Mouse (Mus musculus): Measurements from ENCODE around the gene Wscd2.

The Wscd2 gene

DNA sequence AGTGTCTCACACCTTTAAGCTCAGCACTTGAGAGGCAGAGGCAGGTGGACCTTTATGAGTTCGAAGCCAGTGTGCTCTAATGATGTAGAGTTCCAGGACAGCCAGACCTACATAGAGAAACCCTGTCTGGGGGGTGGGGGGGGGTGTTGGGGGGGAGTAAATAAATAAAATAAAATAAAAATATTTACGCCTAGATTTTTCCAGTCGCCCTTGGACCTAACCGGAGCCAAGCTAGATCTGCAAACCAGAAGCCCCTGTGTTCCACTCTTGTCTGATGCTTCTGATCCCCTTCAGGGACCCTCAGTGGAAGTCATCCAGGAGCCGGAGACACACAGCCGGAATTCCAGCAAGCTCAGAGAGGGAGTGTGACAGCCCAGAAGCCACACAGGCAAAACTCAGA lies at the start of gene Wscd2:
TSS of gene Wscd2 (plus strand) at position 301 of the 400 bp plus-strand sequence.
- no peak for ATAC-seq (ENCODE audit: low TSS enrichment)

DNA sequence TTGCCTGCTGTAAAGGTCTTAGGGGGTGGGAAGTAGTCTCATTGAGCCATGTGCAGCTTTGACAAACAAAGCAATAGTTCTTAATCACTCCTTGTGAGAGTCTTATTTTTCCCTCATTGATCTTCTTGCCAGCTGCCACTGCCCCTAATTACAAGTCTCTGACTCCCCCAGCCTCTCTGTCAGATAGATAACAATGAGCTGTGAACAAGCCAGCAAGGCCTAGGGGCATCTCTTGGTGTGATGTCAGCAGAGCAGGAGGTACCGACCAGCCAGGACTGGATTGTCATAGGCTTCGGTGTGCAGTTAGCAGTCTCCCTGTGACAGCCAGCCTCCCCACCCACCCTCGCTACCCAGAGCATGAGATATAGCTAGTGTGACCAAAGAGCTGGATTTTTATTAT lies 48.0 kb upstream of the Wscd2 start:
- no peak for ATAC-seq (ENCODE audit: low TSS enrichment)

DNA sequence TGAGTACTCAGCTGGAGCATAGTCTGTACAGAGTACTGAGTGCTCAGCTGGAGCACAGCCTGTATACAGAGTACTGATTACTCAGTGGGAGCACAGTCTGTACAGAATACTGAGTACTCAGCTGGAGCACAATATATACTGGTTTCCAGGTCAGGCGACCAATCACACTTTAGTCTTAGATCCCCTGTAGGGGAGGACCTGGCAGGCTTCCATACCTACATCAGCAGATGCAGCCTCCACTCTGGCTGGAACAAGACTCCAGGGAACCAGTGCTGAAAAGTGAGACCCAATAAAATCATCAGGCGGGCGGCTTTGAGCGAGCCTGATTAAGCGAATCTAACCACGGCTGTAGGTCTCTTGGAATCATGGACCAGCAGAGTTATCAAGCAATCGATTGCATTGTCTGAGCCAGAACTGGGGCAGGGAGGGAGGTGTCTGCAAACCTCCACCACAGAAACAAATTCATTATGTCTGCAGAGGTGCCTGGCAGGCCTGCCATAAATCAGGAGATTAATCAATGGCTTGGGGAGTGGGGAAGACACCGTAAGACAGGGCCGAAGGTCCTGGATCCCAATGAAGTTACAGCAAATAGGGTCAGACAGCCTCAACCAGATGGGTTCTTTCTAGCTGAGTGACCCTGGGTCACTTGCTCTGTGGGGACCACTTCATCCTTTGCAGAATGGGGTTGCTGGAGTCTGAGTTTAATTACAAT lies 42.0 kb upstream of the Wscd2 start:
- ATAC-seq (ENCODE audit: low TSS enrichment) = no peak

DNA sequence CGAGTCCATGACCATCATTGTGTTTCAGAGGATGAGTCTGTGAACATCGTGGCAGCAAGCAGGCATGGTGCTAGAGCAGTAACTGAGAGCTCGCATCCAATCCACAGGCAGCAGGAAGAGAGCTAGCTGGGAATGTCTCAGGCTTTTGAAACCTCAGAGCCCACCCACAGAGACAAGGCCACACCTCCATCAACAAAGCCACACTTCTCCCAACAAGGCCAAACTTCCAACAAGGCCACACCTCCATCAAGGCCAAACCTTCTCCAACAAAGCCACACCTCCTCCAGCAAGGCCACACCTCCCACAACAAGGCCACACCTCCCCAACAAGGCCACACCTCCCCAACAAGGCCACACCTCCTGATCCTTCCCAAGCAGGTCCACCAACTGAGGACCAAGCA lies 40.8 kb upstream of the Wscd2 start:
- ATAC-seq (ENCODE audit: low TSS enrichment) = no peak

DNA sequence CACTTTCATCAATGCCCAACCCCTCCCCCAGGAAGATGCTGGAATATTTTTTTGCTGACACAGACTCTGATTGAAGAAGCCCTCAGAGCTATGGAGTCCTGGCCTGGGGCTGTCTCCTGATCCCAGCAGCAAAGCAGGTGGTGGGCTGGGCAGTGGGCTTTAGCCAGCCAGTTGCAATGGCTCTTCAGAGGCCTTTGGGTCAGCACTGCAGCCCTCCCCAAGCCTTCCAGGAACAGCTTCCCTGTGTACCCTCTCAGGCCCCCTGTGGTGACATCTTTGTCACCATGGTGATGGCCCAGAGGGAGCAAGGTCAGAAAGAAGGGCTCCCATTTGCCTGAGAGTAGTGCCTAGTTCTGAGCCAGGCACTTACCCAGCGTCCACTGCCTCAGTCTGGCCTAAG lies 37.4 kb upstream of the Wscd2 start:
- ATAC-seq (ENCODE audit: low TSS enrichment) = no peak

DNA sequence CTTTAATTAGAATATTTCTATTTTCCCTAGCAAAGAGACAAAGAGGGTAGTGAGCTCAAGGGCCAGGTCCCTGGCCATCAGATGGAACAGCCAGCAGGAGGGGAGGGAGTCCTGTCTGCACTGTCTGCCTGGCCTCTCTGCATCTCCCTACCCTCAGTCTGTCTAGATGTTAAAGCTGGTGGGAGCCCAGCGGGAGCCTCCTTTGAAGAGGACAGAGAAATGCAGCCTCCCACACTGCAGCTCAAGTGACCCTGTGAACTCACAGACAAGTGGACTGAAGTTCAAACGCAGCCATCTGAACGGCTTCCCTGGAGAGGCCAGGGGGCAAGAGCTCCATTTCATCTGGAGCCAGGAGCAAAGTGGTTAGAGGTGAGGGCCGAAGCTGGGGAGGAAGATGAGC lies 36.8 kb upstream of the Wscd2 start:
- no peak for ATAC-seq (ENCODE audit: low TSS enrichment)

DNA sequence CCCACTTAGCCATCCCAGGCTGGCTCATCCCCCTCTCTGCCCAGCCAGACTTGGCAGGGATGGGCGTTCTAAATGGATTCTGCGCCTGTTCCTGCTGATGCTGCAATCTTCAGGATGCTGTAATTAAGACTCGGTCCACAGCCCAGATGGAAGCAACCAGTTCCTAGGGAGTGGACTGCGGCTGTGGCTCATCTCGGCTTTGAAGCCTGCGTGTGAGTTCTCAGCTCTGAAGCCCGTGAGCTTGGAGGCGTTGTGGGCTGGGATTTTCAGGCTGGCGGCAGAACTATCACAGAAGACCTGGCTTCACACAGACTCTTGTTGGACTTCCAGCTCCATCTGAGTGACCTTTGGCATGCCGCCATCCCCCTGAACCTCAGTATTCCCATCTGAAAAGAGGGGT lies 34.1 kb upstream of the Wscd2 start:
- ATAC-seq (ENCODE audit: low TSS enrichment) = peak; percentile 72; the same call in 1 of the 2 replicates

DNA sequence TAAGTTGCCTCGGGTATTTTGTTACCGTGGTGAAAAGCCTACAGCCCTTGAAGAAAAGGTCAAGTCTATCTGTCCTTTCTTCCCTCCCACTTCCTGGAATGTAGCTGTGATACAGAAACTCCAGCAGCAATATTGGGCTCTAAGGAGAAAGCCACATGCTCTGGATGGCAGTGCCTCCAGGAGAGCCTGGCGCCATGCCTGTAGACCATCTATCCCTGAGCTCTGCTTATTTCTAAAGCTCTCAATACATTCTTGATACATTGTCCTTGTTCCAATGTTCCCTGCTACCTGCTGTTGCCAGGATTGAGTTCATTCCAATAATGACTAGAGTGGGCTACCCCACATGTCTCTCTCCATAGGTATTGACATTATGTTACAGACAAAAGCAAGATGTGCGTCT lies 33.4 kb upstream of the Wscd2 start:
- ATAC-seq (ENCODE audit: low TSS enrichment) = no peak

DNA sequence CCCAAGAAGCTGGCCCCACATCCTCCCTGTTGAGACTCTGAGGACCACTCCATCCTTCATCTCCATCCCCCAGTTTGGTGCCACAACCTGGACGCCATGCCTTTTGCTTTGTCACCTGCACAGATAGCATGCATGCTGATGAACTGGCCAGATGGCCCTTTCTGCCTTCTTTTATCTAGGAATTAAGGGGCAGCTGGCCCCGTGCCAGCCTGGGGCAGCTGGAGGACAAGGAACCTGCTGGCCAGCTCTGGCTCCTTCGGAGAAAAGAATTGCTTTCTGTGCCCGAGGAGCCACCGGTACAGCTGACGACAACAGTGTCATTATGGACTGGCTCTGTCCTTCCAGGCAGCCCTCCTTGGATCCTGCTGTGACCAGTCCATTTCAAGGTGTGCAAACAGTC lies 32.9 kb upstream of the Wscd2 start:
- ATAC-seq (ENCODE audit: low TSS enrichment) = no peak

DNA sequence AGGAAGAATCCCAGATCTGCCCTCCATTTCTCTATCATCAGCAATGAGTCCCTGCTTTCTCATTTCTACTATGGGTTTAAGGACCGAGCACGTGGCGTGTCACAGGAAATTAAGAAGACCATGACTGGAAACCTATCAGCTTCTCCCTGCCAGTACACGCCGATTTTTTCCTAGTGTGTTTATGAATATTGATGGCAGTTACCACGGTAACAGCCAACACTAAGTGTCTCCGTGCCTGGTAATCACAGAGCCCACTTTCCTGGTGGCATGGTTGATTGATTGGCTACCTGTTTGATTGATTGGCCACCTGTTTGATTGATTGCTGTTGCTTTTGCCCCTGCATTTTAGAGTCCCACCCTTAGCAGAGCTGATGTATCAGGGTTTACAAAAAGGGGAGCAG lies 30.2 kb upstream of the Wscd2 start:
- ATAC-seq (ENCODE audit: low TSS enrichment) = no peak

DNA sequence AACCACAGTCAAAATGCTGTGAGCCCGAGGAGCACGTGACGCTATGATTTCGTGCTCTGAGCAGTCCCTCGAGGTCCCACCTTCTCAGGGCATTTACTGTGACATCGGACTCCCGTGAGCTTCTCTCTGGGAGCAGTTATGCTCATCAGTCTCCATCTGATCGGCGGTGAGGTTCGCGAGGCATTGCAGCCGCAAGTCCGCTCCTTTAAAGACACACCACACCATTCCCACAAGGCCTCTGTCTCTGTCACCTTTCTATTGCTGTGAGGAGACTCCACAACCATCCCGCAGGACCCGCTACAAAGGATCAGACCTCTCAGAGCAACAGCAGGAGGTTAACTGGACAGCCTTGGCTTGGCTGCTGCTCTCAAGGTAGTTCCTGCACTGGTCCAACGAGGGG lies 28.6 kb upstream of the Wscd2 start:
- ATAC-seq (ENCODE audit: low TSS enrichment) = no peak

DNA sequence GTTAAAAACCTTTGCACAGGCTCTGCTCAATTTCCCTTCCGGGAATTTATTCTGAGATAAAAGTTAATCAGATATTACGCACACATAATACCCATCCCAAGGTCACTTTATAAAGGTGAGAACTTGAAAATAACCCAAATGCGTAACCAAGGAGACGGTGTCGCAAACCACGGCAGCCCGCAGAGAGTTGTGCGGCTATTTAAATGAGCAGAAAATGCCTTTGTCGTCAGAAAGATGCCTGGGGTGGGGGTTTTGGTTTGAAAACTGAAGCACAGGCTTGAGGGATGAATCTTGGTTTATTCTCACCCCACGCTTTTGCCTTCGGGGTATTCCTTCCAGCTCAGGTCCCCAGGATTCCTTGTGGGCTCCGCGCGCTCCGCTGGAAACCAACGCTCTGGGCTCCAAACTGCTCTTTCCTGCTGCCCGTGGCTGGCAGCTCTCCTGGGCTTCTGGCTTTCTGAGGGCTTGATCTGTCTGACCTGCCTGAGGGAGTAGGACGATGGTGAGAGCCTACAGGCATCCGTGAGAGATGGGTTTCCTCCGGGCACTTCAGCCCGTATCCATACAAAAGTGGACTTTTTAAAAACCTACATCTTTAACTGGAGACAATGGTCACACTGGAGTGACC lies 28.0 kb upstream of the Wscd2 start:
- ATAC-seq (ENCODE audit: low TSS enrichment) = no peak; the same call in 1 of the 2 replicates

DNA sequence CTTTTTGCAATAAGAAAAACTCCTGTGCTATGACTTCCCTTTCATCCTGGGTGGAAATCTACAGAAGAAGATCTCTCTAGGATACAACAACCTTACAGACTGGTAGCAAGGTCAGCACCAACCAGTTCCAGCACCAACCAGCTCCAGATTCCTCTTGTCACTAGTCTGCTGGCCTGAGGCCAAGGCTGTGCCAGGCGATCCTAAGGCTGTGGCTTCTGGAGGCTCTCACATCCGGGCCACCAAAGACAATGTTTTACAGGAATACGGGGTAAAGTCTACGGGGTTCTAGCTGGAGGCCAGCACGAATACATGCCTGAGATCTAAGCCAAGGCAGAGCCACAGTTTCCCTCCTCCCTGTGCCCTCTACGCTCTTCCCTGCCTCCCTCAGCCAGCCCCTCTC lies 25.4 kb upstream of the Wscd2 start:
- no peak for ATAC-seq (ENCODE audit: low TSS enrichment)

DNA sequence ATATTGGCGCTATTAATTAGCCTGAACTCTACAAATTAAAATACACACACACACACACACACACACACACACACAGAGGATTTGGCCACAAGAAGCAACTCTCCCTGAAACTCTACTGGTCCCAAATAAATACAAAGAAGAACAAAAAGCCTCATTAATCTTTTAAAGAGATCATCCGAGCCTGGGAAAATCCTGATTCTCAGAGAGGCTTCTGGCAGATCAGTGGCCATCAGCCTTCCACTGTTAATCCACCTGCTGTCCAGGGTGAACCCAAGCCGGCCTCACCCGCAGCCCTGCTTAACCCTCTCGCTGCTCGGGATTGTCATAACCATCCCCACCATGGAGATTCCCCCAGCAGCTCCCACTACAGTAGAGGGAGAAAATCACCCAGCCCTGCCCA lies 23.6 kb upstream of the Wscd2 start:
- ATAC-seq (ENCODE audit: low TSS enrichment) = no peak

DNA sequence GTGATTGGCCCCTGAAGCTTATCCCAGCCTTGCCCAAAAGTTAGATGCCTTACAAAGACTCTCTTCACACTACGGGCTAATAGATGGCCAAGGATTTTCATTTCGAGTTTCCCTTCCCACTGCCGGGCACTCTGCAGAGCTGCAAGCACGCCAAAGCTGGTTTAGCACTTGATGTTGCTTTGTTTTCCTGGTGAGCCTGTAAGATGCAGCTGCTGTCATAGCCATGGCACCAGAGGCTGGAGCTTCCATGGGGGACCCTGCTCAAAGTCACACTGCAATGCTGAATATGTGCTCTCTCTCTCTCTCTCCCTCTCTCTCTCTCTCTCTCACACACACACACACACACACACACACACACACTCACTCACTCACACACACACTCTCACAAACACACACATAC lies 23.1 kb upstream of the Wscd2 start:
- ATAC-seq (ENCODE audit: low TSS enrichment) = no peak

DNA sequence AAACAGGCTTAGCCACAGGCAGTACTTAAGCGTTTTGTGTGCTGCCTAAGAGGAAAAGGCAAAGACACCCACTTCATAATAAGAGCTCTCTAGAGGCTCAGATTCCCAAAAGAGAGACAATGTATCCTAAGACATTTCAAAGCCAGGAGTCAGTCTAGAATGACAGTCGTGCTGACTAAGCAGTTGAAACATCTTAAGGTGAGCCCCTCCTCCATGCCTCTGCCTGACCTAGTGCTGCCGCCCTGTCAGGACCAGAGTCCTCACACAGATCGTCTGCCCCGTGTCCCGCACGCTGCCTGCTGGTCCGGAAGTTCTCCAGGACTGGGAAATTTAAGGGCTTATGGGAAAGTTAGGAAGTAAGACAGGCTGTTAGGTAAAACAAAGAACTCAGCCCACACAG lies 22.4 kb upstream of the Wscd2 start:
- no peak for ATAC-seq (ENCODE audit: low TSS enrichment)

DNA sequence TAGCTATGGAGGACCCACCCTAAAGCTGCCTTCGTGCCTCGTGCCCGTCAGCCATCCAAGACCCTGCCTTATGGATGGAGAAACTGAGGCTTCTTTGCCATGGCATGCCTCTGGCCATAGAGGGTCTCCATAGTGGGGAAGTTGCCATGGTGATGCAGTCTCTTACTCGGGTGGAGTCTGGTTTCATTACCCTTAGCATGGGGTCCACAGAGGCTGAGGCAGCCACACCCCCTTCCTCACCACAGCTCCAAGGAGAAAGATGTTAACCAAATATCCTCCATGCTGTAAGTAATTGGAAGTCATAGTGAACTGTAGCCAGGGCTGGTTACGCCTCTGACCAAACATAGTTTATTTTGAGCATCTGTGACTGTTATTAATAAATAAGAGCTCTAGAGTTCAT lies 21.5 kb upstream of the Wscd2 start:
- no peak for ATAC-seq (ENCODE audit: low TSS enrichment)

DNA sequence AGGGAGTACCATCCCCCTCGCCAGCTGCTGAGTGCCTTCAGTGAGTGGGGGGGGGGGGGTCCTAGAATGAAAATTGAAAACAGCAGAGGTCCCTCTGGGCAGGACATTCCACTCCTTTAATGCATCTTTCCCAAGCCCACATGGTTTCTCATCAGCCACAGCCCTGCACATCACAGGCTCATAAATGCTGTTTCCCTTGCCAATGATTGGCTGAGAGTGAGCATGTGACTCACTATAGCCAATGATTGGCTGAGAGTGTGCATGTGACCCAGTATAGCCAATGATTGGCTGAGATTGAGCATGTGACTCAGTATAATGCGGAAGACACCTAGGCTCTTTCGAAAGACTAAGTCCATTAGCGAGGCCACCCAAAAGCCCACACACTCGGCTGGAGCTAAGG lies 20.9 kb upstream of the Wscd2 start:
- ATAC-seq (ENCODE audit: low TSS enrichment) = no peak

DNA sequence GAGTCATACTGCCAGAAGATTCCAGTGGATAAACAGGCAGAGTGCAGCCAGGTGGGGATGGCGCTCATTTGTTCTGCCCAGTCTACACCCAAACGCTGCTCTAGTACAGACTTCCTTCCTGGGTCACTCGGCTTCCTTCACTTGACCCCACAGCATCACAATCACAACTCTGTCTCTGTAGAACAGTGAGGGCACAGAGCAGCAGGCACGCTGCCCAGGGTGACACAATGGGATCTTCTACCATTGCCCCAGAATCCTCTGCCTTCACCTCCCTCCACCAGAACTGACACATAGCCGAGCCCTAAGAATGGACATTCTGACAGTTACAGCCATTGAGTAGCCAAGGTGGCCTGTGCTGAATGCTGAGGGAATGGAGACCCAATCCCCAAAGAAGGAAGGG lies 20.3 kb upstream of the Wscd2 start:
- ATAC-seq (ENCODE audit: low TSS enrichment) = no peak

DNA sequence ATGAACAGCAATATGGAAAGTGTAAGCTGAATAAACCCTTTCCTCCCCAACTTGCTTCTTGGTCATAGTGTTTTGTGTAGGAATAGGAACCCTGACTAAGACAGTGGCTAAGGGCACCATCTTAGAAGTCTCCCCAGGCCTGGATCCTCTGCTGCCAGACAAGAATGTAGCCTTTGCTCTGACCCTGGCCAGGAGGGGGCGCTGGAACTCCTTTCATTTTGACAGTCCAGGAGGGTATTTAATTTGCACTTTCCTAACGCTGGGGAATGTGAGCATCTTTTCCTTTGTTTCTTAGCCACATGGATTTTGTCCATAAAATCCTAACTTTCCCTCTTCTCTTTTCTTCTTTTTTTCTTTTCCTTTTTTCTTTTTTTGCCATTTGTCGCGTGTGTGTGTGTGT lies 18.7 kb upstream of the Wscd2 start:
- peak; percentile 65; the same call in 1 of the 2 replicates for ATAC-seq (ENCODE audit: low TSS enrichment)

DNA sequence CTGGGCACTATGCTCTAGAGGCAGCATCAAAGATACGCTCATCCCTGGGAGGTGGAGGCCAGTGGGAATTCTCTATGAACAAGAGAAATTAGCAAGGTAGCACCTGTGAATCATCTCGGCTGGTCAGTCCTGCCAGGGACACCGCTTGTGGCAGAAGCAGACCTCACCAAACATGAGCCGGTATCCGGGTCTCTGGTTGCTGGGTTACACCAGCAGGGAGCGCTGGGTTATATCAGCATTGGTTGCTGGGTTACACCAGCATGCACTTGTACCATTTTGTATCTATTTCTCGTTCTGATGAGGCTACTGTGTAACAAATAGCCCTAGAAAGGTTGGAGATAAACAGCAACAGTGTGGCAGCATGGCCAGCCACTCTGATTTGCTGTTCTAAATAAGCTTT lies 17.8 kb upstream of the Wscd2 start:
- ATAC-seq (ENCODE audit: low TSS enrichment) = no peak

DNA sequence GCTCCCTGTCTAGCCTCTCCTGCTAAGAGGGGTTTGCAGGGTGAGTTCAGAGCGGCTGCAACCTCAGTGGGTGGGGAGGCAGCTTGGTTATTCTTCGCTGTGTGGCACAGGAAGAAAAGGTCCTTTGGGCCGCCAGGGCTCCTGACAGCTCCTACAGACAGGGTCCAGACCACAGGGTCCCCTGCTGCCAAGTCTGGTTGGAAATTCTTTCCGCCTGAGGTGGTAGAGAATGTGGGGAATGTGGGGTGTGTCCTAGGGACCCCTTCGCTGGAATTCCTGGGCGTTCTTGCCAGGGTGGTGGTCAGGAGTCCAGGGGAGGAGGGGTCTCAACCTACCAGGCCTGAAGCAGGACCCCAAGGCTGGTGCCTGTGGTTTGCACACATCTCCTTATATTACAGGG lies 13.3 kb upstream of the Wscd2 start:
- ATAC-seq (ENCODE audit: low TSS enrichment) = no peak

DNA sequence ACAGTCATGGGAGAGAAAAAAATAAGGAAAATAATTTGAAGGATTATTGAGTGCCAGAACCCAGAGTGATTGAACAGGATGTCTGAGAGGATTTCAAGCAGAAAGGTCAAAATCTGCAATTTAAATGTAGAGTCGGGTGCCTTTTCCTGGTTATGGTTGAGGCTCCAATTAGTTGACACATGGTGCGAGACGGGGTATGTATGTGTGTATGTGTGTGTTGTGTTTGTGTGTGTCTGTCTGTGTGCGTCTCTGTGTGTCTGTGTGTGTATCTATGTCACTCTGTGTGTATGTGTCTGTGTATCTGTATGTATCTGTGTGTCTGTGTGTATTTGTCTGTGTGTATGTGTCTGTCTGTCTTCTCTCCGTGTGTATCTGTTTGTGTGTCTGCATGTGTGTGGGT lies 11.1 kb upstream of the Wscd2 start:
- no peak for ATAC-seq (ENCODE audit: low TSS enrichment)

DNA sequence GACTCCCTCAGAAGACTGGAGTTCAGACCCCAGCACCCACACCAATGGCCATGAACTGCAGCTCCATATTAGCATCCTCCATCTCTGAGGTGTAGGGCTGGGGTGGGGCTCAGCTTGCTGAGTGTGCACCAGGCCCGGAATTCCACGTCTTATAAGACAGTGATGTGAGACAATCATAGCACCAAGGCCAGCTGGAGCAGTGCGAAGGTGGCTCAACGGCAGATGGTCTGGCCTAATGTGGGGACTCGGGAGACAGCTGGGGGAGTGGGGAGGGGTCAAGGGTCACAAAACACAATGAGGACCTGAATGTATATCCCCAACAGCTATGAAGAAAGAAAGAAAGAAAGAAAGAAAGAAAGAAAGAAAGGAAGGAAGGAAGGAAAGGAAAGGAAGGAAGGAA lies 9.7 kb upstream of the Wscd2 start:
- ATAC-seq (ENCODE audit: low TSS enrichment) = no peak

Data from frontal cortex, adult (tissue).